Mouse (Mus musculus) spleen, adult 18-20 months (tissue): ENCODE results near the gene Sae1.

Experiments
- DNase-seq, 2 experiments: peaks; one replicate each; pipeline ENCODE4 v3.0.0; 2022; ENCODE audit warnings: mixed read lengths in 2 of 2

The Sae1 gene

GRCm38 (mm10) chr7:16349999-16350398 is 37.6 kb downstream of the Sae1 start:
- DNase-seq: no peak

- no peak for DNase-seq
Observed at GRCm38 (mm10) chr7:16345297-16345696, 42.3 kb downstream of the Sae1 start.

- DNase-seq: no peak
Observed at GRCm38 (mm10) chr7:16344598-16344997, 43.0 kb downstream of the Sae1 start.

- no peak for DNase-seq
Observed at GRCm38 (mm10) chr7:16337733-16338132, 49.9 kb downstream of the Sae1 start.

- DNase-seq: no peak
Observed at GRCm38 (mm10) chr7:16329146-16329545, 58.5 kb downstream of the Sae1 start.

GRCm38 (mm10) chr7:16326607-16326971 is 61.0 kb downstream of the Sae1 start:
- DNase-seq: no peak

GRCm38 (mm10) chr7:16325920-16326606 is 61.5 kb downstream of the Sae1 start:
- peak in 1 of 2 experiments; percentile 51 for DNase-seq

- DNase-seq: no peak
Observed at GRCm38 (mm10) chr7:16324661-16325060, 62.9 kb downstream of the Sae1 start.

GRCm38 (mm10) chr7:16320479-16320878 is 67.1 kb downstream of the Sae1 start:
- no peak for DNase-seq

GRCm38 (mm10) chr7:16319216-16319615 is 68.4 kb downstream of the Sae1 start:
- DNase-seq: no peak

GRCm38 (mm10) chr7:16317094-16317493 is 70.5 kb downstream of the Sae1 start:
- DNase-seq: no peak

GRCm38 (mm10) chr7:16315222-16315759 is 72.3 kb downstream of the Sae1 start:
- no peak for DNase-seq

GRCm38 (mm10) chr7:16314221-16314775 is 73.3 kb downstream of the Sae1 start:
- no peak for DNase-seq

GRCm38 (mm10) chr7:16313481-16314220 is 74.0 kb downstream of the Sae1 start:
- peak in 1 of 2 experiments; percentile 58 for DNase-seq

- peak; percentile 46 to 58 for DNase-seq
Observed at GRCm38 (mm10) chr7:16312672-16313311, 74.8 kb downstream of the Sae1 start.

GRCm38 (mm10) chr7:16312011-16312671 is 75.5 kb downstream of the Sae1 start:
- DNase-seq: peak in 1 of 2 experiments; percentile 37

GRCm38 (mm10) chr7:16311453-16312004 is 76.1 kb downstream of the Sae1 start:
- DNase-seq: no peak

- peak in 1 of 2 experiments; percentile 42 for DNase-seq
Observed at GRCm38 (mm10) chr7:16310521-16311452, 76.8 kb downstream of the Sae1 start.

GRCm38 (mm10) chr7:16310020-16310520 is 77.5 kb downstream of the Sae1 start:
- DNase-seq: peak; percentile 74 to 86

GRCm38 (mm10) chr7:16309318-16310019 is 78.1 kb downstream of the Sae1 start:
- DNase-seq: peak; percentile 86 to 95
